Mouse (Mus musculus) bone marrow macrophage, adult 2 months (primary cell): ENCODE measurements around the gene Tln2. TPM values are rescaled to one million over a fixed set of nuclear protein-coding genes. Genes with fewer than 3 reads are reported as not detected.

Experiments
- H3K27ac ChIP-seq: 2 replicates; pipeline ENCODE4 v1.5.1; 2012; ENCODE audit warnings: low read depth, low read length; ENCODE audit not compliant: insufficient read depth
- H3K4me1 ChIP-seq: 2 replicates; pipeline ENCODE4 v1.6.1; 2012; ENCODE audit warnings: low read length; ENCODE audit not compliant: control insufficient read depth, insufficient read depth
- H3K4me3 ChIP-seq: 2 replicates; pipeline ENCODE4 v1.5.1; 2012; ENCODE audit warnings: mild to moderate bottlenecking, low read length, moderate library complexity; ENCODE audit not compliant: insufficient read depth
- CTCF ChIP-seq: IDR thresholded peaks from 2 replicates; pipeline ENCODE4 v1.5.1; 2012; ENCODE audit warnings: low read depth, mild to moderate bottlenecking, low read length, moderate library complexity
- POLR2A ChIP-seq: IDR thresholded peaks from 2 replicates; pipeline ENCODE4 v1.6.1; 2012; ENCODE audit warnings: mild to moderate bottlenecking, low read depth, low read length, borderline replicate concordance
- polyA plus RNA-seq: library from polyadenylated mRNA; stranded (reverse); fragments of >200 nt; gene quantifications from 2 replicates; pipeline ENCODE4 v1.2.4, GENCODE M21; 2012; ENCODE audit not compliant: missing spikeins, insufficient read depth, insufficient read length

Gene Tln2
- polyA plus RNA-seq, 1 experiment = 0.42 TPM

DNA sequence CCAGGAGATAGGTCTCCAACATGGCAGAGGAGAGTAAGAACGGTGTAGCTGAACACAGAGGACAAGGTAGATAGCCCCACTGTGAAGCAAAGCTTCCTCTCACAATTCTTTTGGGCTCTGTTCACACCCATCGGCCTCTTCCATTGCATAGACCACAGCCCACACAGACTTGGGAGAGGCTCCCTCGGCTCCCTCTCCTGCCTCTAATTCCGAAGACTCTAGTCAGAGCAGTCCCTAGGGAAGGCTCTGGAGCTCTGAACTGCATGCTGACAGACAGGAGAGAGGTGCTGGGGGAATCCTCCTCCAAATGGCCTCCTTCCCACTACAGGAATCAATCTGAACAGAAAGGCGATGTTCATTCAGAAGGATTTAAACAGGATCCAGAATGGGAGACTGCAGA, 72.9 kb downstream of the Tln2 start:
- no peak overlapping the region for H3K27ac ChIP-seq
- TF ChIP-seq CTCF (no peak), POLR2A (no peak)
- H3K4me1 ChIP-seq = no peaks in the 10 kb centered on the region
- H3K4me3 ChIP-seq = no peak overlapping the region

DNA sequence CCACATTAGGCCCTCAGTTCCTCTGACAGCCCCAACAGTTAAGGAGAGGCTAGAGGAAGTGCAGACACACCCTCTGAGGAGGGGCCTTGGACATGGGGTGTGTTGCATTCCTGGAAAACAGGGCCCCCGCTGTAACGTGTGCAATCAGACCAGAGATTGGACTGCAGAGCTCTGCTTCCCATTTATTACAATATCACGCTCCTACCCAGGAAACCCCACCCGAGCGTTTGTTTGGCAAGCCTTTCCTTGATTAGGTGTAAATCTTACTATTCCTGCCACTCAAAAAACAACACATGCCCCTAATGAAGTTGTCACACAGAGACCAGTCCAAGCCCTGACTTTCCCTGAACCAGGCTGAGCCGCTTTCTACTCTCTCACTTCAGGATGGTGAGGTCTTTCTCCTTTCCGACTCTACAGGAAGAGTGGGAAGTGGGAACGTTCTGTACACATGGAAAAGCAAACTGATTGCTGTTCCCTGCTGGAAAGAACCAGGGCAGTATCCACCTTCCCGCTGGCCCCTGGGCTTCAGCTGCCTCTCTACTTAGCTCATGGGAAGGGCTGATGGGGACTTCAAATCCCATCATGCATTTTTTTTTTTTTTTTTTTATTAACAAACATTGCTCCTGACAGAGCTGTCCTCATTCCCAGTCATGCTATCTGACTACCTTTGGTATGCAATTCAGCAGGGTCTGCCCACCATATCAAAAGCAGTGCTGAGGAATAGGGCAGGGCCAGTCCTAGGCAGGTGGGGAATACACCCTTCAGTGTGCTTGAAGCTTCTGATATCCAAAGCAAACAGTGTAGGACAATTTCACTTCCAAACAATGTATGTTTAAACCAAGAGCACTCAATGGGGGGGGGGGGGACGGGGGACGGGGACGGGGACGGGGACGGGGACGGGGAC, 74.1 kb downstream of the Tln2 start:
- TF ChIP-seq POLR2A (no peak), CTCF (no peak)
- no peak overlapping the region for H3K4me3 ChIP-seq
- no peak overlapping the region for H3K27ac ChIP-seq

DNA sequence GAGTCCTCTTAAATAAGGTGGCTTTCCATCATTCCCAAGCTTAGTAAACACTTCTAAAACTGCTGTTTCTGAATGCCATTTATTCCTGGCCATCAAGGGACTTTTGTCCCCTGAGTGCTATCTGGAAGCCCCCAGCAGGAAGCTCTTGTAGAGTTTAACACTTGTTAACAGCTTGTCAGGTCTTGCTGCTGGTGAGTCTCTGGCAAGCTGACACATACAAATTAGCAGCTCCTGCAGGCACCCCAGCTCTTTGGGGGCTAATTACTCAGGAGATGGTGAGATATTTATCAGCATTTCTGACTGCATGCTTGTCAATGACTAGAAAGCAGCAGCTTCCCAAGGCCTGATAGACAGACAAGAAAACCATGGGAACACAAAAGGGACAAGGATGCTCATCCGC, 77.2 kb downstream of the Tln2 start:
- Histone ChIP-seq H3K4me3 (no peak overlapping the region), H3K27ac (no peak overlapping the region), H3K4me1 (no peaks in the 10 kb centered on the region)
- no peak for TF ChIP-seq POLR2A
- no peak for TF ChIP-seq CTCF

More for the DNA sequence above, 74.1 kb downstream of the Tln2 start:
- no peaks in the 10 kb centered on the region for H3K4me1 ChIP-seq

DNA sequence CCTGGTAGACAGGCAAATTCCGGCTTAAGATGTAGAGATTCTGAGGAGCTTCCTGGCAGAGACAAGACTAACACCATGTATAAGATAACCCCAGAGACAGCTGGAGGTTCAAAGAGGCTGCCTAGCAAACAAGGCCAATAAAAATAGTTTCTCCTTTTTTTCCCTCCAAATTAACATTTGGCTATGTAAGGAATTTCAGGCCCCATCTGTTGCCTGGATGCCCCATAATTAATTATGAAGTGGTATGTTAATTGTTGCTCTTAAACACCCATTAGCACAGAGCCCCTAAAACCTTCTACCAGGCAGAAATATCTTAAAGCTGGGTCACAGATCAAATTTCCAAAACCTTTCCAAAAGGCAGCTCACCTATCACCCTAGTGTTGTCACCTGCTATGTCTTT, 77.7 kb downstream of the Tln2 start:
- Histone ChIP-seq H3K4me3 (no peak overlapping the region), H3K27ac (no peak overlapping the region), H3K4me1 (no peaks in the 10 kb centered on the region)
- TF ChIP-seq POLR2A = no peak
- no peak for TF ChIP-seq CTCF

GRCm38 (mm10) chr9:67477445-67477844, 82.1 kb downstream of the Tln2 start:
- no peak overlapping the region for H3K27ac ChIP-seq
- TF ChIP-seq POLR2A (no peak), CTCF (no peak)
- no peak overlapping the region for H3K4me3 ChIP-seq
- no peaks in the 10 kb centered on the region for H3K4me1 ChIP-seq

- no peak overlapping the region for H3K27ac ChIP-seq
- TF ChIP-seq POLR2A (no peak), CTCF (no peak)
- H3K4me1 ChIP-seq = no peaks in the 10 kb centered on the region
- H3K4me3 ChIP-seq = no peak overlapping the region
These were observed 83.3 kb downstream of the Tln2 start for GRCm38 (mm10) chr9:67476184-67476583.

- Histone ChIP-seq H3K4me3 (no peak overlapping the region), H3K4me1 (no peaks in the 10 kb centered on the region), H3K27ac (no peak overlapping the region)
- no peak for TF ChIP-seq CTCF
These were observed 95.9 kb downstream of the Tln2 start for GRCm38 (mm10) chr9:67463440-67464122.

- Histone ChIP-seq H3K27ac (no peak overlapping the region), H3K4me3 (no peak overlapping the region), H3K4me1 (no peaks in the 10 kb centered on the region)
- TF ChIP-seq POLR2A = no peak
- TF ChIP-seq CTCF = no peak
These were observed 118.0 kb downstream of the Tln2 start for GRCm38 (mm10) chr9:67441484-67441883.

DNA sequence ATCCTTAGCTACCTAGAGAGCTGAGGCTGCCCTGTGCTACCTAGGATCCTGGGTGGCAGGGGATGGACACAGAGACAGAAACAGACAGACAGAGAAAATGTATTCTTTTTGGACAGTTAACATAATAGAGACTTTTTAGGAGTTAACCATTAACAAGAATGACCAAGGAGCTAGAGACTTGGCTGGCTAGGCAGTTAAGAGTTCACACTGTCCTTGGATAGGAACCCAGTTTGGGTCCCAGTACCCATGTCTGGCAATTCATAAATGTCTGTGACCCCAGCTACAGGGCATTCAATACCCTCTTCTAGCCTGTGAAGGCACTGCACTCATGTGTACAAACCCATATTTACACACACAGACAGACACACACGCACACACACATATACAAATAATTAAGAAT, 122.0 kb downstream of the Tln2 start:
- TF ChIP-seq CTCF = no peak
- no peak for TF ChIP-seq POLR2A
- Histone ChIP-seq H3K27ac (no peak overlapping the region), H3K4me3 (no peak overlapping the region), H3K4me1 (no peaks in the 10 kb centered on the region)
